Mouse (Mus musculus): ENCODE data around the gene Gpr4. TPM values are rescaled to one million over a fixed set of nuclear protein-coding genes. Genes with fewer than 3 reads are reported as not detected.

Gene Gpr4
- total RNA-seq, 4 experiments from 2014 or later: 3.3 to 8.5 (median 7.4) TPM

DNA sequence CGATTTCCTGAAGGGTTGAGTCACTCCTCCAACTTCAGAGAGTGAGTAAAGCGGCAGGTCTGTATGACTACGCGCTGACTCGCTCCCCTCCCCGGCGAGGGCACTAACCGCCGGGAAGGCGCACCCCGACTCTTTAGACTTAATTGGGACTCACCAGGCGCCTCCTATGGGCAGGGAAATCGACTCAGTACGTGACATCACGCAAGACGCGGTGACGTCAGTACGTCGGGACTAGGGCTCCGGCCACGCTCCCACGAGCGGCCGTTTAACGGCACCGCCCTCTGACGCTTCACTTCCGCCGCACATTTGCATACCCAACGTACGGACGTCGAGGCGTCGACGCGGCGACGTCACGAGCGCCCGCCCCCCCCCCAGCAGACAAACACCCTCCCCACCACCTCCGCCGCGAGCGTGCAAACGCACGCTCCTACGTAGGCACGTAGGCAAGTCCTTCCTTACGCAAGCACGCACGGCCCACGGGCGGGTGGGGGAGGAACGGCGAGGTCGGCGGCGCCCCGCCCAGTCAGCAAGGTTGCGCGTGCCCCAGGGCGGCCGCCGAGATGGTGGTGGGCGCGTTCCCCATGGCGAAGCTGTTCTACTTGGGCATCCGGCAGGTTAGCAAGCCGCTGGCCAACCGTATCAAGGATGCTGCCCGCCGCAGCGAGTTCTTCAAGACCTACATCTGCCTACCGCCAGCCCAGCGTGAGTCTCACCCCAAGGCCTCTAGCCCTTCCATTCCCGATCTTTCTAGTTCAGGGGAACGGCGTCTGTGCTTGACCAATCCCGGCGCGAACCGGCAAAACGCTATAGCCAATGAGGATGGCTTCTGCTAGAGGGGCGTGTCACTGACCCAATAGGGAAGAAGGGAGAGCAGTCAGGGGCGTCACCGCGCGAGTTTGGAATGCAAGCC lies 15.8 kb downstream of the Gpr4 start, which contains the start of gene Opa3:
Gene Opa3 (plus strand): TSS at position 452 of the 910 bp plus-strand sequence.
- peak; percentile 100 for DNase-seq (ENCODE audit: low spot score)

DNA sequence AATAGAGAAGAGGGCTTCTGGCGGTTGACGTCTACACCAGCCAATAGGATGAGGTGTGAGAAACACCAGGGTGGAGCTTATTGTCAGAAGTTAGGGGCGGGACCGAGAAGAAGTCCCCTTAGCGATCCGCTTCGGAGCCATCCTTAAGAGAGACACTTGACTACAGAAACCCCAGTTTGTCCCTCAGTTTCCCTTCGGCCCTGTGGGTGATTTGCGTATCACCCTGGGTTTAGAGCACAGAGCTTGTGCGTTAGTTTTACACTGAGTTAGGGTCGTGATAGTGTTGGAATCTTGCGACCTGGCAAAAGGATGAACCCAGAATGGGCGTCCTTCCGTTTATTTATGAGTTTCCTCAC lies 16.4 kb downstream of the Gpr4 start:
- no peak for DNase-seq (ENCODE audit: low spot score)

DNA sequence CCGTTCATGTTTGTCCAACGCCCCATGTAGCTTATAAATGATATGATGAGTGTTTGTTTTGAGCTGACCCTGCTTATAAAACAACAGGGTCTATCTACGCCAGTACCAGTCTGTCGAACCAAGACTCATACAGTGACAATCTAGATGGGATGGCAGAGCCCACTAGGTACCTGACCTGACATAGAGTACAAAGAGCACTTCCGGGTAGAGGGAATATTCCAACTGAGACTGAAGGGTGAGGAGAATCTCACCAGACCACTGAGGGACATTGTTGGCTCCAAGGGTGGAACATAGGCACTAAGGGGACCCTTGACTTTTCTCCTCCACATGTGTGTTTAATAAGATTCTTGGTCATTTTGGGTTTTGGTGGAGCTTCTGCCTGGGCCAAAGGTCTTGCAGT lies 17.1 kb downstream of the Gpr4 start:
- DNase-seq (ENCODE audit: low spot score): no peak

DNA sequence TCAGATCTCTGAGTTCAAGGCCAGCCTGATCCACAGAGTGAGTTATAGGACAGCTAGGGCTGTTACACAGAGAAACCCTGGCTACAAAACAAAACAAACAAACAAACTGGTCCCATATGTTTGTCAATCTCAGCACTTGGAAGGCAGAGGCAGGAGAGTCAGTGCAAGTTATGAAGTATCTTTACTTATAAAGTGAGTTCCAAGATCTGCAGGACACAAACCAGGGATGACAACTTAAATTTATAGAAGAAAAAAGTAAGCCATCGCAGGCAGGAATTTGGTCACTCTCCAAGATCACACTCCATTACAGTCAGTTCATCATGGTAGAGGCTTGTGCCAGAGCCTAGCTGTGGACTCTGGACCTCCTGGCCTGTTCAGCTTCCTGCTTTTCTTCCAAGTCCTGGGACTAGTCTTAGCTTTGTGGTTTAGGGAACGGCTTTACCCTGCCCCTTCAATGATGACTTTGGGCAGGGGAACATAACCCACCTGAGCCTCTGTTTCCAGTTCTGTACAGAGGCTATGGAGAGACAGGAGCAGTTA lies 17.8 kb downstream of the Gpr4 start:
- no peak for DNase-seq (ENCODE audit: low spot score)

DNA sequence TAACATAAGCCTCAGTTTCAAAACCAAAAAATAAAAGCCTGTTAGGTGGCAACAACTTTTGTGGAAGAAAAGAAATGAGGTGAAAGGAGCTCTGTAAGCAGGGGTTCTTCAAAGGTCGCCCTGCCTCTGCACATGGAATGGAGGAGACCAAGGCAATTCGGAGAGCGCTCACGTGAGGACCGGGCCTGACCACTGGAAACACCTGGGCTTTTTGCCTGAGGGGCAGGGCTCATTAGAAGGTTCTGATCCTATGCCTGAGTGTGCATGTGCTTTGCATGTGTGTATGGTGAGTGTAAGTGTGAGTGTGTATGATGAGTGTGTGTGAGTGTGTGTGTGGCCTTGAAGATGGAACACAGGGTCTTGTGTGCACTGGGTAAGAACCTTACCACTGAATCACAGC lies 18.6 kb downstream of the Gpr4 start:
- no peak for DNase-seq (ENCODE audit: low spot score)

DNA sequence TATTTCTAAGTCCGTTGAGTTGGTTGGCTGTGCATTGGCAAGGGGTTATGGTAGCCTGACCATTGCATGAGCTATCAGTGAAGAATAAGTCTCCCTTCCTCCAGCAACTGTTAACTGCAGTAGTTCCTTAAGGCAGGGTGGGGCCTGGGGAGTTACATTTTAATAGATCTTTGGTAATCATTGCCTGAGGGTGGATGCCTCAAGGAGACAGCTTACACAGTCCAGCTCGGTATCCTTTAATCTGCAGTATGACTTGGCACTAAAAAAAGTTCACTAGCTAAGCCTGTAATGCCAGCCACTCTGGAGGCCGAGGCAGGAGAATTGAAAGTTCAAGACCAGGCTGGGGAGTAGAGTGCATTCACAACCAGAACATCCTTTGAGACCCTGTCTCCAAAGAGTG lies 19.5 kb downstream of the Gpr4 start:
- no peak for DNase-seq (ENCODE audit: low spot score)

DNA sequence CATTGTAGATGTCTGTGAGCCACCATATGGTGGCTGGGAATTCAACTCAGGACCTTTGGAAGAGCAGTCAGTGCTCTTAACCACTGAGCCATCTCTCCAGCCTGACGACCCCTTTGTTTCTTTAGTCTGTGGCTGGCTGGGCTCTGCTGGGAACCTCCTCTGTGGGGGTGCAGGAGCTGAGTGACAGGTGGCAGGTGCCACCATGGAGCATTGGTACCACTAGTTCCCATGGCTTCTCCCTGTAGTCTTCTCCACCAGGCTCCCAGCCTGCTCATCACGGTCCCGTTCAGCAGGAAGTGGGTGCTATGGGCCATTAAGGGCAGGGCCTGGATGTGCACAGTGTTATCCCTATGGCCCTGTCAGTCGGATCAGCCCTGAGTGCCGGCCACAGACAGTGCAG lies 22.3 kb downstream of the Gpr4 start:
- DNase-seq (ENCODE audit: low spot score): no peak

DNA sequence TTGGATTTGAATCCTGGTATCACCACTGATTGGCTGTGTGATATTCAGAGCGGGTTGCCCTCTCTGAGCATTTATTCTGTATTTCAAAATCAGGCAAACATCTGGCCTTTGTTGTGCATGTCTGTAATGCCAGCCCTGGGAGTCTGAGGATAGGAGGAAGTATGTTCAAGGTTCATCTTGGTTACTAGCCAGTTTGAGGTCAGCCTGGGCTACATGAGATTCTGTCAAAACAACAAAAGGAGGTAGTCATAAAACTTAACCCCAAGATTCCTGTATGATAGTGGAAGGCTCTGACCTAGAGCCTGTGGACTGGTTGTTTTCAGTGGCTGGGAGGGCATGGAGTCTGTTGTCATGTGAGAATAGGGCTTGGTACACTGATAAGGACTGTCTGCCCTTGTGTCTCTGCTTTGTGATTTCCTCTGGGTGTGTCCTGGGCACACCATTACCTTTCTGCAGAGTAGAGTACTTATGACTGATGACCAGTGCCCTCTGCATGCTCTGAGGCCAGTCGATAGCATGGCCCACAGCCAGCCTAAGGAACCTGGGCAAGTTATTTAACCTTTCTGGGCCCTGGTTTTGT lies 22.8 kb downstream of the Gpr4 start:
- no peak for DNase-seq (ENCODE audit: low spot score)

DNA sequence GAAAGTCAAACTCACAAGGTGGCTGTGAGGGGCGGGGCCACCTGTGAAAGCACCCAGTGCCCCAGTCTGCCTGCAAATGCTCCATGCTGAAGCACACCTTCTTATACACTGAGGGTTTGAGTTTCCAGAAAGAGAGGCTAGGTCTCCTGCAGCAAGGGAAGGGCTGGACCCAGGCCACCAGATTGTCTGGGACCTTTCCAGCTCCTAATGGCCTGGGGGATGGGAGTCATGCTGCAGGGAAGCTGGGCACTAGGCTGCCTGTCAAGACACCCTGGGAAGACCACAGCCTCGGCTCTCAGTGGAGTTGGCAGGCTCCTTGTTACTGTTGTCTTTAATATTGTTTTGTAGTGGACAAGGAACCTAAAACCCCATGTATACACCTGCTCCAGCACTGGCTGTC lies 24.1 kb downstream of the Gpr4 start:
- DNase-seq (ENCODE audit: low spot score): peak; percentile 48

DNA sequence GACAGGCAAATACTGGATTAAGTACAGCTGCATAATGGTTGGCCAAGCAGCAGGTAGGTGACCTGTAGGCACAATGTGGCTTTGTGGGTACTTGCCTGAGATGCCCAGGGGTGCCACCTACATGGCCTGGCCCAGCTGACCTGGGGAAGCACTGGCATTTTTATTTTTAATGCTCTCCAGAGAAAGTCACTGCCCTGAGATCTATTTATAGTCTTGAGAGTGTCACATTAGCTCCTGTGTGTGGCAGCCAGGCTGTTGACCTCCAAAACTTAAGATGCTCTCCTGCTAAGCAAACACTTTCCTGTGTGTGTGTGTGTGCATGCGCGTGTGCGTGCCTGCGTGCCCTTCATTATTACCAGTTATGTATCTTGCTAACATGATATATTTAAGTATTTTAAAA lies 26.0 kb downstream of the Gpr4 start:
- peak; percentile 49 for DNase-seq (ENCODE audit: low spot score)

DNA sequence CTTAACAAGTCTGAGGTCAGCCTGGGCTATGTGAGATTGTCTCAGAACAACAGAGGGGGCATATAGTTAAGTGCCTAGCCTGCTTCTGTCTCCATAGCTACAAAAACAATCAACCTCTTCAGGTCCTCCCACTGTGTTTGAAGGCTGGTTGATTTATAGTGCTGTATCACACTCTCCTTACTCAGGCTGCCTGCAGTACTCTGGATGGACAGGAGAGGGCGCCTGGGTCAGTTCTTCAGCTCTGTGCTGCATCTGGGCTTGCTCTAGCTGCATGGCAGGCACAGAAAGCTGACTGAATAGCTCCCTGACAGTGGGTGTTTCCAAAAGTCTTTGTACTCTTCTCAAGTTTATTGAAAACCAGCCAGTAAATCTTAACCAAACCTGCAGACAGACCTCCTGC lies 27.1 kb downstream of the Gpr4 start:
- peak; percentile 90 for DNase-seq (ENCODE audit: low spot score)

DNA sequence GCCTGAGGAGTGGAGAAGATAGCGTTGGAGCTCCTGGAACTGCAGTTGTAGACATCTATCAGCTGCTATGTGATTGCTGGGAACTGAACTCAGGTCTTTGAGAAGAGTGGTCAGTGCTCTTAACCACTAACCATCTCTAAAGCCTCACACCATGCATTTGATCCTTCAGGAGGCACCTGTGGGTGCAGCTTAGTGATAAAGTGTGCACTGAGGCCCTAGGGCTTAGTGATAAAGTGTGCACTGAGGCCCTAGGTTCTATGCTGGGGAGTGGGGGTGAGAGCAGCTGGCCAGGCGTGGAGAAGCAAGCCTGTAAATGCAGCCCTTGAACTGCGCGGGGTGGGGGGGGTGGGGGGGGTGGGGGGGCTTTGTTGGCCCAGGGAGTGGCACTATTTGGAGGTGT lies 27.6 kb downstream of the Gpr4 start:
- DNase-seq (ENCODE audit: low spot score): no peak

DNA sequence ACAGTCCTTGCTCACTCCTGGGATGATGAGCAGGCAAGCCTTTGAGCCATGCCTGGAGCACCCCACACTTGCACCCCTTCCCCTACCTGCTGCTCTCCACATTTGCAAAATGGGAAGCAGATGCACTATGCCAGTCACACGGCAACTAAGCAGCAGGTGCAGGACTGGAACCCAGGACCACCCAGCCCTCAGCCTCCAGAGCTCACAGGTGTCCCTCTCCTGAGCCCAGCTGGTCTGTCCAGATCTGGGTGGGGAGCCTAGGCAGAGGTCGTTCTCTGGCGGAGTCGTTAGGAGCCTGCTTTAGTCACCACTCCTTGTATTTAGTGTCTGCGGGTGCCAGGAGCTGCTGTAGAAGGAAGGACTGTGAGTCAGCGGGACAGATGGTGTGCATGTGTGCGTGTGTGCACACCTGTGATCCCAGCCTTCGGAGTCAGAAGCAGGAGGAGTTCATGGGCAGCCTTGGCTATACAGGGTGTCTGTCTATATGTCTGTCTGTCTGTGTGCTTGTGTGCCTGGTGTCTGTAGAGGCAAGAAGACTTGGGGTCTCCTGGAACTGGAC lies 28.6 kb downstream of the Gpr4 start:
- DNase-seq (ENCODE audit: low spot score): no peak

DNA sequence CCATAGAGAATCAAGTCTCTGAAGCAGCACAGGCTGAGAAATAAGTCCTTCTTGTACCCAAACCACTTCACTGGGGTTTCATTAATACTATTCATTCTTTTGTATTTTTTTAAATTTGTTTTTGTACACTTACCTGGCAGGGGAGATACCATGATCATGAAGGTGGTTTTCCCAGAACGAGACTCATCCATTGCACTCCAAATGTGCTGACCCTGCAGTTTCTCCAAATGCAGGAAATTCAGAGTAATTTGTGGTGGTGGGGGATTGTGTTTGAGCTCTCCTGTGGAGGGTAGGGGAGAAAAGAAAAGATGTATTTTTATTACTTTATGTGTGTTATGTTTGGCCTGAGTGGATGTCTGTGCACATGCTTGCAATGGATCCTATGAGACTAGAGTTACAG lies 29.7 kb downstream of the Gpr4 start:
- DNase-seq (ENCODE audit: low spot score): no peak

DNA sequence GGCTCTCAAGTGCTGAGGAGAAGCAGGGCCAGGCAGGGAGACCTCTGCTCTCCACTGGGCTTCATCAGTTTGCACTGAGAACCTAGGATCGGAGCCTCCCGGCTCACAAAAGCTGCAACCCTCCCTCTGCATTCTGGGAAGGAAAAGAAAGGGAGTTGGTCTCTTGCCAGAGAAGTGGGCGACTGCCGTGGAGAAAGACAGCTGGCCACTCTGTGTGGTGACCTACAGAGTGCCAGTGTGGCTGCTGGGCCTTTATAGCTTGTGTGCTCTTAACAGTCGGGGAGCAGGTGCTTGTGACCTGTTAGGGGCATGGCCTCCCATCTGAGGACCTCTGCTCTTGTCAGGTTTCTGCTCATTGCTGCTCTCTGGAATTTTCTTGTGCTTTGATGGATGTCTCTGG lies 31.5 kb downstream of the Gpr4 start:
- DNase-seq (ENCODE audit: low spot score): no peak

DNA sequence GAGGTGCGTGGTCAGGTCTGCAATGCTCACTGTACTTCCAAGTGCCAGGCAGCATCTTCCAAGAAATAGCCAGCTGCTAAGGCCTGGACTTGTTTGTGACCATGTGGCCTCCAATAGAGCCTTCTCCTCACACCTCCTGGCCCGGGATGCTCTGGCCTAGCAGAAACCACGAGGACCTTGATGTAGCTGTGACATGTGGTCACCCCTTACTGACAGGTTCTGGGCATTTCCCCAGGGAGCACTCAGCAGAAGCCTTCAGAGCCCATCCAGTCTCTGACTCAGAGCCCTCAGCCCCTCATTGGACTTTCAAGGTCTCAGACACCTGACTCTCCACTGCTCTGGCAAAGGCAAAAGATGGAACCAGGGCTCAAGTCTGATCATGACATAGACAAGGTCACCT lies 32.7 kb downstream of the Gpr4 start:
- no peak for DNase-seq (ENCODE audit: low spot score)

DNA sequence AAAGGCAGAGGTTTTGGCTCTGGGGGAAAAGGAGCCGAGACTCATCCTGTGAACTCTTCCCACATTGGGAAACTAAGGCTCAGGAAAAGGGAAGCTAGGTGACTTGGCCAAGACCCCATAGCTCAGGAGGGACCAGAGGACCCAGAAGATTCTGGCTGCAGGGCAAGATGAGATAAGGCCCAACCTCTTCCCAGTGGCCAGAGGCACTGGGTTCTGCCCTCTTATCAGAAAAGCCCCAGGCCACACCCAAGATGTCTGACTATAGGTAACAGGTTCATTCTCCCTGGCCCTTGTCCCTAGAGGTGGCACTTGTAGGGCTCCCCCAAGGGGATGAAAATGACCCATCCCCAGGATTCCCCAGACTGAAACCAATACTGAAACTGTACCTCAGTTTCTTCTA lies 34.5 kb downstream of the Gpr4 start:
- no peak for DNase-seq (ENCODE audit: low spot score)

DNA sequence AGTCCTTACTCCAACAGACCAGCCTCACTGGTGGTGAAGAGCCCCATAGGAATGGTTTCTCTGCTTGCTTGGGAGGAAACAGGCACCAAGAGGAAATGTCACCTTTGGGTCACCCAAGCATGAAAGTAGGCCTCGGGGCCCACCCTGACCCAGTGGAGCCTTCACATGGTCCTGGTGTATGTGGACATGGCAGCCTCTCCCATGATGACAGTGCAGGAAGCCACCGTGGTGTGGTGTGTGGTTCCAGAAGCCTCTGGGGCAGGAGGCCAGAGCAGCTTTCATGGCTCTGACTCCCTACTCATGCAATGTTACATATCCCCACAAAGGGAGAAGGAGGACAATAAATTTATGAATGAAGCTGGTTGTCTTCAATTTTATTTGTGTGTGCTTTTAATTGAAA lies 35.2 kb downstream of the Gpr4 start:
- DNase-seq (ENCODE audit: low spot score): no peak

DNA sequence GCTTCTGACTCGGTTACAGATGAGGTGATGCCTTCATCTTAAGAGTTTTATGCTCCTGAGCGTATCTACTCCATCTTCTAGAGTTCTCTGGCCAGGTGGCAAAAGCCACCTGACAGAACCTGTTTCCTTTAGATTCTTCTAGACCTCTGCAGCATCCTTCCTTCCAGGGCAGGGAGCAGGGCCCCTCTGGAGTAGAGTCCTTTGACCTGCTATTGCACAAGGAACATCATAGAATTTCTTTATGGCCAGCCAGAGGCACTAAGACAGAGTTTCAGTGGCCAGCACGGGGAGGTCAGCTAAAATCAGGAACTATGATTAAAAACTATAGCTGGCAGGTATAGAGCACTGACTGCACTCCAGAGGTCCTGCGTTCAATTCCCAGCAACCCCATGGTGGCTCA lies 39.7 kb downstream of the Gpr4 start:
- DNase-seq (ENCODE audit: low spot score): no peak

DNA sequence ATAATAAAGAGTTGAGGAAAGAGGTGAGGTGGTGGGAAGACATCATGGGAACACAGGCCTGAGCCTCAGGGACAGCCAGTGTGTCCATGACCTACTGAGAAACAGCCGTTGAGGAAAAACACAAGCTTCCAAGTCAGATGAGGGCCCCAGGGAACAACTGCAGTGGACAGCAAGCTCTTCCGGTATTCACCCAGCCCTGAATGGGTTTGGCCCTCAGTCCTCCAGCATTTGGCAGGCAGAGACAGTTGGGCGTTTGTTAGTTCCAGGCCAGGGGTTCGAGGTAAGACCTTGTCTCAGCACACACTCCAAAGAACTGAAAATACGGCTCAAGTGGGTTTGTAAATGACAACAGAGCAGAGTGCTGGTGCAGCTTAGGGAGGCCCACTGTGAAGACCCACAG lies 41.1 kb downstream of the Gpr4 start:
- DNase-seq (ENCODE audit: low spot score): no peak

DNA sequence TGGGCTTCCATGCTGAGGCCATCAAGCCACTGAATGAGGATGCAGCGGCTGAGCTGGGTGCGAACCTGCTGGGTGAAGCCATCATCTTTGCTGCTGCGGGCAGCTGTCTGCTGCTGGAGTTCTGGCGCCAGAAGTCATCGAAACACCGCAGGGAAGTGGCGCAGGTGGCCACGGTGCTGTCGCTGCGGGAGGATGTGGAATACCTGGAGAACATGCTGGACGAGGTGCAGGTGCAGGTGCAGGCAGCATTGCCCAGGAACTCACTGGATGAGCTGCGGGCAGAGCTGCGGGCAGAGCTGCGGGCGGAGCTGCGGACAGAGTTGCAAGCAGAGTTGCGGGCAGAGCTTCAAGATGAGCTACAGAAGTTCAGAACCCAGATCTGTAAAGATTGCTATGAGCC lies 43.1 kb downstream of the Gpr4 start:
- DNase-seq (ENCODE audit: low spot score): no peak

DNA sequence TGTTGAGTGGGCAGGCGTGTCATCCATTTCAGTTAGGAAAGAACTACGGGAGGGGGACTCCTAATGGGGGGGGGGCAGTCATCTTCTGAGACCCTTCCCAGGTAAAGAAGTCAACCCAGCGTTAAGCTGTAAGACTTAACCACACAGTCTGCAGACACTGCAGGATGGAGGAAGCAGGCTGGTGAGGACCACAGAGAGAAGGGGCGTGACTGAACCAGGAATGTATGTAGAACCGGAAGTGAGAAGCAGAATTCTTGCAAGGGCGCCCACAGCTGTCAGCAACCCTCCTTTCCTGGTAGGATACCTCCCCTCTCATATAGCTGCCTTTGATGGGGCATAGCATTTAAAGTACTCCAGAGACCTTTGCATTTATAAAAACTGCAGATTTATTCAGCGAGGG lies 44.2 kb downstream of the Gpr4 start:
- no peak for DNase-seq (ENCODE audit: low spot score)

All from heart, adult 8-10 months (tissue).